Mouse (Mus musculus) splenic B cell, adult 2 months (primary cell): Measurements from ENCODE around the gene Prkar1b.

ENCODE experiments used
- DNase-seq: peaks from one replicate; pipeline ENCODE4 v3.0.0-alpha.2; 2011; ENCODE audit warnings: low read depth, low spot score
- H3K27me3 ChIP-seq: 2 replicates; pipeline ENCODE4 v1.6.1; 2012; ENCODE audit warnings: mild to moderate bottlenecking, low read length, moderate library complexity, mixed read lengths; ENCODE audit not compliant: control insufficient read depth, poor library complexity, insufficient read depth, severe bottlenecking
- H3K36me3 ChIP-seq: 2 replicates; pipeline ENCODE4 v1.6.1; 2012; ENCODE audit warnings: mild to moderate bottlenecking, low read length, moderate library complexity, mixed read lengths; ENCODE audit not compliant: control insufficient read depth, poor library complexity, insufficient read depth, severe bottlenecking

Prkar1b gene

GRCm38 (mm10) chr5:138977759-138978158 lies 172.0 kb downstream of the Prkar1b start:
- no peaks in the 10 kb centered on the region for H3K36me3 ChIP-seq
- H3K27me3 ChIP-seq, result no peaks in the 10 kb centered on the region
- no peak for DNase-seq

- no peak for DNase-seq
- no peaks in the 10 kb centered on the region for H3K27me3 ChIP-seq
- H3K36me3 ChIP-seq, result no peaks in the 10 kb centered on the region
These were observed 174.8 kb downstream of the Prkar1b start for GRCm38 (mm10) chr5:138974911-138975485.

- Histone ChIP-seq H3K27me3 (no peaks in the 10 kb centered on the region), H3K36me3 (no peaks in the 10 kb centered on the region)
- no peak for DNase-seq
These were observed 176.3 kb downstream of the Prkar1b start for GRCm38 (mm10) chr5:138973480-138973879.

GRCm38 (mm10) chr5:138971405-138971804 lies 178.4 kb downstream of the Prkar1b start:
- H3K36me3 ChIP-seq, result no peaks in the 10 kb centered on the region
- DNase-seq, result no peak
- H3K27me3 ChIP-seq, result no peaks in the 10 kb centered on the region

GRCm38 (mm10) chr5:138970056-138970490 lies 179.7 kb downstream of the Prkar1b start:
- no peaks in the 10 kb centered on the region for H3K27me3 ChIP-seq
- no peak for DNase-seq
- no peaks in the 10 kb centered on the region for H3K36me3 ChIP-seq
